ENCODE assay signal across 10 mouse cellular contexts in the genomic region with DNA sequence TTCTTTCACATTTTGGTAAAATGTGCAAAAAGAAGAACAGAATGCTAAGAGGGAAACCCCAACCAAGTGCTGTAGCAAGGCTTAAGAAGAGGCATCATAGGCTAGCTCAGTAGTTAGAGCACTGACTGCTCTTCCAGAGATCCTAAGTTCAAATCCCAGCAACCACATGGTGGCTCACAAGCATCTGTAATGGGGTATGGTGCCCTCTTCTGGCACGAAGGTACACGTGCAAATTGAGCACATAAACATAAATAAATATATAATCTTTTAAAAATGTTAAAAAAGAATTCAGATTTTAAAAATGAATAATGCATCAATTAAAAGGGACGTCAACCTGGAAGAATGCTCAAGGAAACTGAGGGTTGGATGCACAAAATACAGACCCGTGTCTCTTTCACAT.
DNase-seq lines count a peak whose midpoint lies in the region; ATAC-seq and TF ChIP-seq lines count a peak whose summit lies in the region.
"Had no signal": no experiment of that assay in that cellular context is flagged by ENCODE, and none has a peak within 500 bp of the region (broad histone marks: within the 10 kb centered on the region; RNA-seq: fewer than 3 reads in every experiment).

No protein-coding gene starts in this region.

- no peak overlapping the region for H3K27ac ChIP-seq in liver, postnatal 0 days (ENCODE audit: low read depth)
- no peak overlapping the region for H3K27ac ChIP-seq in MEL (ENCODE audit: control insufficient read depth, low read depth, low read length)
- no peak overlapping the region for H3K27ac ChIP-seq in cortical plate, adult 2 months (ENCODE audit: insufficient read depth, low read length)
- H3K27ac ChIP-seq: embryonic facial prominence, embryonic 10.5 days had no signal

- H3K9ac ChIP-seq in liver, postnatal 0 days (replicated peaks), result no peak overlapping the region
- no peak overlapping the region for H3K9ac ChIP-seq in MEL (ENCODE audit: control insufficient read depth, low read depth, low read length, poor library complexity, severe bottlenecking)
- H3K9ac ChIP-seq: hindbrain, embryonic 13.5 days; midbrain, embryonic 12.5 days had no signal

- H3K4me3 ChIP-seq in liver, postnatal 0 days (ENCODE audit: low read depth, low read length), result no peak overlapping the region
- H3K4me3 ChIP-seq in MEL (ENCODE audit: control insufficient read depth in 1 of 2, insufficient read depth in 1 of 2, low read depth in 2 of 2, low read length in 2 of 2), result no peak overlapping the region
- no peak overlapping the region for H3K4me3 ChIP-seq in cortical plate, adult 2 months (ENCODE audit: insufficient read depth, low read length)
- H3K4me3 ChIP-seq: embryonic facial prominence, embryonic 10.5 days; hindbrain, embryonic 13.5 days; midbrain, embryonic 12.5 days had no signal

- no peaks in the 10 kb centered on the region for H3K36me3 ChIP-seq in liver, postnatal 0 days (replicated peaks; ENCODE audit: insufficient read depth, low read length)
- no peaks in the 10 kb centered on the region for H3K36me3 ChIP-seq in MEL (ENCODE audit: control insufficient read depth in 1 of 2, insufficient read depth in 2 of 2, low read length in 2 of 2)
- H3K36me3 ChIP-seq: embryonic facial prominence, embryonic 10.5 days; hindbrain, embryonic 13.5 days; midbrain, embryonic 12.5 days had no signal

- no peak for ATAC-seq in liver, postnatal 0 days

- peak; percentile 12 for DNase-seq in heart, postnatal 4 days
- DNase-seq in heart, adult 18-20 months, result no peak
- no peak for DNase-seq in liver, postnatal 0 days
- DNase-seq in liver (no peak), MEL (ENCODE audit: low read depth, low spot score) (peak; percentile 10)
- no peak for DNase-seq in gastrocnemius, adult 18-20 months (ENCODE audit: low spot score)

- H3K27me3 ChIP-seq in liver, postnatal 0 days (ENCODE audit: insufficient read depth, low read length), result no peaks in the 10 kb centered on the region
- H3K27me3 ChIP-seq in MEL (ENCODE audit: control insufficient read depth in 1 of 2, insufficient read depth in 2 of 2, low read length in 2 of 2), result peaks cover 0 to 2% of the 10 kb centered on the region in 2 experiments; a peak in 1 of 4 replicates
- H3K27me3 ChIP-seq: hindbrain, embryonic 13.5 days; midbrain, embryonic 12.5 days had no signal

- no peaks in the 10 kb centered on the region for H3K4me1 ChIP-seq in liver, postnatal 0 days (ENCODE audit: insufficient read depth)
- H3K4me1 ChIP-seq in MEL (ENCODE audit: control insufficient read depth in 1 of 2, insufficient read depth in 2 of 2, low read length in 2 of 2), result no peaks in the 10 kb centered on the region
- H3K4me1 ChIP-seq in cortical plate, adult 2 months (ENCODE audit: control insufficient read depth, insufficient read depth, low read length), result no peaks in the 10 kb centered on the region
- H3K4me1 ChIP-seq: midbrain, embryonic 12.5 days had no signal

- TF ChIP-seq POLR2A in MEL (IDR thresholded peaks at IDR 0.05; ENCODE audit: control insufficient read depth in 1 of 2, insufficient read depth in 1 of 2, low read depth in 1 of 2, low read length in 2 of 2, poor library complexity in 1 of 2), result no peak
- no peak for TF ChIP-seq POLR2A in cortical plate, adult 2 months (IDR thresholded peaks at IDR 0.05; ENCODE audit: extremely low read depth, insufficient read depth, low read length)

- no peak overlapping the region for H3K4me2 ChIP-seq in liver, postnatal 0 days (ENCODE audit: low read depth, low read length)
- H3K4me2 ChIP-seq: hindbrain, embryonic 13.5 days; midbrain, embryonic 12.5 days had no signal

- no peak; the same call in 1 of the 2 replicates for TF ChIP-seq RAD21 in MEL (IDR thresholded peaks at IDR 0.05; ENCODE audit: low read depth, low read length)

- no peaks in the 10 kb centered on the region for H3K79me2 ChIP-seq in MEL (ENCODE audit: control insufficient read depth, insufficient read depth, low read length, poor library complexity)

- no peak for TF ChIP-seq EP300 in liver, postnatal 0 days (IDR thresholded peaks at IDR 0.05; ENCODE audit: low read depth)
- TF ChIP-seq EP300 in MEL (IDR thresholded peaks at IDR 0.05; ENCODE audit: low read depth in 1 of 2, low read length in 2 of 2), result no peak

- 63% methylated on average over 4 of the region's 4 CpGs for WGBS in liver, postnatal 0 days (ENCODE audit: insufficient replicate concordance)

- no peaks in the 10 kb centered on the region for H3K9me3 ChIP-seq in liver, postnatal 0 days (ENCODE audit: low read length)
- no peaks in the 10 kb centered on the region for H3K9me3 ChIP-seq in MEL (replicated peaks; ENCODE audit: insufficient read depth, low read length)
- H3K9me3 ChIP-seq: embryonic facial prominence, embryonic 10.5 days; hindbrain, embryonic 13.5 days; midbrain, embryonic 12.5 days had no signal

- TF ChIP-seq CTCF in liver, postnatal 0 days (IDR thresholded peaks at IDR 0.05; ENCODE audit: low read depth), result peak; percentile 41; the same call in 1 of the 2 replicates
- peak; percentile 7 to 36 (median 20); a peak in 2 of 6 replicates for TF ChIP-seq CTCF in MEL (IDR thresholded peaks at IDR 0.05 in 2 of 3, conservative IDR thresholded peaks at IDR 0.05 in 1 of 3; ENCODE audit: control insufficient read depth in 1 of 3, insufficient read depth in 1 of 3, low read depth in 2 of 3, low read length in 3 of 3, poor library complexity in 1 of 3, severe bottlenecking in 1 of 3)
- TF ChIP-seq CTCF in cortical plate, adult 2 months (IDR thresholded peaks at IDR 0.05; ENCODE audit: extremely low read depth, insufficient read depth, low read length), result peak; percentile 40; the same call in 1 of the 2 replicates

TF ChIP-seq in MEL, 35 proteins besides CTCF, POLR2A, EP300 and RAD21:
- TF ChIP-seq SMC3 (IDR thresholded peaks at IDR 0.05; ENCODE audit: low read depth, low read length), result peak; percentile 26; the same call in 1 of the 2 replicates
- TF ChIP-seq MAX (IDR thresholded peaks at IDR 0.05; ENCODE audit: low read length), result no peak

Comparison
In these comparisons a context has a peak if more than half of its experiments do, and no peak if none do; other contexts are left out.
1. DNase-seq: peak in heart, postnatal 4 days (single experiment) and MEL (single experiment); none in heart, adult 18-20 months (0 of 2), liver, postnatal 0 days (single experiment), liver (single experiment) and gastrocnemius, adult 18-20 months (single experiment).
2. Peak in every context shown above with its lines, with median percentiles within 50 percentile points of each other: CTCF ChIP-seq.